Mouse (Mus musculus): ENCODE measurements around the gene Zfp341. TPM values are rescaled to one million over a fixed set of nuclear protein-coding genes. Genes with fewer than 3 reads are reported as not detected.

The Zfp341 gene
- total RNA-seq, 2 experiments from 2014 or later, result 2.5 to 2.9 TPM

GRCm38 (mm10) chr2:154633039-154633742, 20.1 kb downstream of the Zfp341 start:
- DNase-seq (ENCODE audit: low spot score), result no peak

DNA sequence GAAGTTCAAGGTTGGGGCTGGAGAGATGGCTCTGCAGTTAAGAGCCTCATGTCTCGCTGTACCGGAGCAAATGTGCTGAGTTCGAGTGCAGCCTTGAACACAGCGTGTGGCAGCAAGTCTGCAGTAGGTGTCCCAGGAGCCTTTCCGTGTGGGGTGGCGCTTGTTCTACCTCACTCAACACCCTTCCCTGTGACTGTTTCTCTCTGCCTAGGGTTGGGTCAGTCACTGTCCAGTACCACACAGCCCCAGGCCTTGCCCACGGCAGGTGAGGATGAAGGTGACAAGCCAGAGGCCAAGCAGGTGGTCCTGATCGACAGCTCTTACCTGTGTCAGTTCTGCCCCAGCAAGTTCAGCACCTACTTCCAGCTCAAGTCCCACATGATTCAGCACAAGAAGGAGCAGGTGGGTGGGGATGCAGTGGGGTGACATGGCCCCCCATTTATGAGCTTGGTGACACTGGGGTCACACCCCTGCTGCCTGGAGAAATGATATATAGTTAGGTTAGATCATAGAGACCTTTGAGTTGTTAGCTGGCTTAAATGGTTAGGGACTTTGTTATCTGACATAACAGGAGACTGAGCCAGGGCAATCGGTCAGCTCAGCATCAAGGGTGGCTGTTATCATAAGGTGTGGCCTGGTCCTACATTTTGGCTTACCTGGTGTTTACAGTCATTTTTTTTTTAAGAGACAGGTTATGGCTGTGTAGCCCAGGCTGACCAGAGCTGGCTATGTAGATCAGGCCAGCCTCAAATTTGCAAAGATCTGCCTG, 21.0 kb downstream of the Zfp341 start:
- DNase-seq (ENCODE audit: low spot score), result no peak

DNA sequence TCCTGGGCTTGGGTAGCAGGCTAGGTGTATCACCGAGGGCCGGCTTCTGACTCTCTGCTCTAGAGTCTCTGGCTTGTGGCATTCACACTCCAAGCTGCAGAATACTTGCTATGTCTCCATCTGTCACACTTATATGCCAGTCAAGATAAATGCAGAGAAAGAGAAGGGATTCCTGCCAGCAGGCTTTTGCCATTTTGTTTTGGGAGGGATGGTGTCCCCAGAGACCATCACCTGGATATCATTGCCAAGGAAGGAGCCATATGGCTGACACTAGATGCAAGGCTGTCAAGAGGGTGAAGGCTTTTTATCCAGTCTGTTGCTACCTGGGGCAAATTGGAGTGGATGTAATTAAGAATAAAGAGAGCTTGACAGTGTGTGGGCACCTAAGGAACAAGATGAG, 22.7 kb downstream of the Zfp341 start:
- DNase-seq (ENCODE audit: low spot score), result no peak

GRCm38 (mm10) chr2:154638521-154638920, 25.4 kb downstream of the Zfp341 start:
- DNase-seq (ENCODE audit: low spot score), result no peak

DNA sequence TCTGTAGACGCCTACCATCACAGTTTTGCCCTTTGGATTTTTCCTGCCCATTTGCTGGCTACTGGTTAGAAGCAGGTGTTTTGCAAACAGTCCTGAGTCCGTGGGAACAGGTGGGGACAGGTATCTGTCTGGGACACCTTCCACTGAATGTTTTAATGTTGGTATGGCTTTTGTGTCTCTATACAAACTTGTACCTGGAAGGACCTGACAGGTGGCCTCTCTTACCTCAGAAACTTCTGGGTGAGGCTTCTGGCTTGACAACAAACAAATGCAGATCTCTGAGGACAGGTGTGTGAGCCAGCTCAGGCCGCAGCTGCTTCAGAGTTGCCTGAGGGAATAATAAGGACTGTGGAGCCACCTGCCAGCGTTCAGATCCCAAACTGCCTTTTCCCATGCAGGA, 26.0 kb downstream of the Zfp341 start:
- no peak for DNase-seq (ENCODE audit: low spot score)

- DNase-seq (ENCODE audit: low spot score), result no peak
These were observed 28.1 kb downstream of the Zfp341 start for GRCm38 (mm10) chr2:154641176-154641575.

DNA sequence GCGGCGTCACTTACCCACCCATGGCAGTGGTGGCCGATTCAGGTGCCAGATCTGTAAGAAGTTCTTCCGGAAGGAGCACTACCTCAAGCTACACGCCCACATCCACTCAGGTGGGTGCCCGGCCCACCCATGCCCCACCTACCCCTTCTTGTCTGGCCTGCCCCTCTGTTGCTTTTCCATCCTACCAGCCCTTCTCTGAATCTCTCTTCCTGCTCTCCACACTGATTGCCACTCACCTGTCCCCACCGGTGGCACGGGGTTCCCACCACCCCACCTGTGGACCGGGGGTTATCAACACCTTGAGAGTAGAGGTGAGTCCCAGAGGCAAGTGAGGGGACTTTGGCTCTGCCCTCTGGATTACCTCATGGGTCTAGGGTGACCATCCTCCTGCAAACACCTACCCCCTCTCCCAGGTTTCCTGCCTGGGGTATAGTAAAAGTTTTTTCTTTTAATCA, 28.9 kb downstream of the Zfp341 start:
- no peak for DNase-seq (ENCODE audit: low spot score)

GRCm38 (mm10) chr2:154642712-154643385, 29.8 kb downstream of the Zfp341 start:
- no peak for DNase-seq (ENCODE audit: low spot score)

- DNase-seq (ENCODE audit: low spot score), result no peak
These were observed 33.5 kb downstream of the Zfp341 start for GRCm38 (mm10) chr2:154646634-154647033.

GRCm38 (mm10) chr2:154648086-154648485, 35.0 kb downstream of the Zfp341 start:
- DNase-seq (ENCODE audit: low spot score), result no peak

- DNase-seq (ENCODE audit: low spot score), result no peak
These were observed 37.3 kb downstream of the Zfp341 start for GRCm38 (mm10) chr2:154650404-154650803.

DNA sequence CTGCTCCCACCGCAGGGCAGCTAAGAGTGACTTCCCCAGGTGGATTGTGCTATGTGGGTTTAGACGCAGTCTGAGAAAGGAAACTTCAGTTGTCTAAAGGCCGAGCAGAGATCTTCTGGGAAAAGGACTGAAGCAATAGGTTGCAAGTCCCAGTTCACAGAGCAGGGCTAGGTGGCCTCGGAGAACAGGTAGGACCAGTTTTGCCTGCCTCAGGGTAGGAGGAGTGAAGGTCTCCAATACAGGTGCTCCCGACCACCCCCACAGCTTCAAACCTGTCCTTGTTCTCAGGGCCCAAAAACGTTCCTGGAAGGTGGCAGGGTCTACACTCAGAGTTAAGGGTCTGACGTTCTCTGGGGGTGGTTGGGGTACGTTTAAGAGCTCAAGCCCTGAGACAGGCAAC, 38.3 kb downstream of the Zfp341 start, which contains the start of gene Chmp4b:
Gene Chmp4b, plus strand, starts transcription at position 343 of the 400 bp plus-strand sequence.
- DNase-seq (ENCODE audit: low spot score), result no peak

GRCm38 (mm10) chr2:154654976-154655375, 41.9 kb downstream of the Zfp341 start:
- DNase-seq (ENCODE audit: low spot score), result no peak

DNA sequence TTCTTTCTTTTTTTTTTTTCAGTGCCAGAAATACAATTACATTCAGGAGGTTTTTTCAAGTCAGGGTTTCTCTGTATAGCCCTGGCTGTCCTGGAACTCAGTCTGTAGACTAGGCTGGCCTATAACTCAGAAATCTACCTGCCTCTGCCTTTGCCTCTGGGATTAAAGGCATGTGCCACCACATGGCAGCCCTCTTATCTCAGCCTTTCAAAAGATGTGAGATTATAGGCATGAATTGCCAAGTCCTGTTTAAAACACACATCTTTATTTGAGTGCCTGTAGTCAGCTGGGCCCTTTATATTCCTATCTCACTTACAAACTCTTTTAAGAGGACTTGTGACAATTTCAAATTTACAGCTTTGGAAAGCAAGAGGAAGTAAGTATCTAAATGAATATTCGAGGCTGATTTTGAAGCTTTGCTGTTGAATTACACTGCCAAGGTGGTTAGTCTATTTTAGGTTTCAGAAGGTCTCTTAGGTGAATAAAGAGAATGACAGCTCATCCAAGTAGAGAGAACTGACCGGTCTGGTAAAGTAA, 42.8 kb downstream of the Zfp341 start:
- DNase-seq (ENCODE audit: low spot score), result no peak

DNA sequence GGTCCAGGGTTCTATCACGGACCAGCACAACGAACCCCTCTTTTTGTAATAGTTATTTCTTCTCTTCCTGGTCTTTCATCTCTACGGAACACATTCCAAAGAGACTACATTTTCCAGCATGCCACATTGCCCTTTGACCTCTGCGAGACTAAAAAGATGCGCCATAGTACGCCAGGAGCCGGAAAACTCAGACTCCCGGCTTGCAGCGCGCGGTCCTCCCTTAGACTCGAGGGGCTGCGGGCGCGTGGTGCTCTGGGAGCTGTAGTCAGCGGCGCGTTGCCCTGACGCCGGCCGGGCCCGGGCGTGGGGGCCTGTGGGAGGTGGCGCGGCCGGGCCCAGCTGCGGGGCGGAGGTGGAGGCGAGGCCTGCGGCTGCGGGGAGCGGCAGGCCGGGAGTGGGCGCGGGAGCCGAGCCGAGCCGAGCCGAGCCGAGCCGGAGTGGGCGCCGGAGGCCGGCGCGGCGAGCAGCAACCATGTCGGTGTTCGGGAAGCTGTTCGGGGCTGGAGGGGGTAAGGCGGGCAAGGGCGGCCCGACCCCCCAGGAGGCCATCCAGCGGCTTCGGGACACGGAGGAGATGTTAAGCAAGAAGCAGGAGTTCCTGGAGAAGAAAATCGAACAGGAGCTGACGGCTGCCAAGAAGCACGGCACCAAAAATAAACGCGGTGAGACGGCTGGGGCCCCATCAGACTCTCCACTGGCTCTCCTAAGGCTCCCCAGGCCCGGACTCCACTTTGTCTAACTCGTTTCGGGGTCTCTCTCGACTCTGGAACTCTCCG, 43.8 kb downstream of the Zfp341 start:
- DNase-seq (ENCODE audit: low spot score), result peak; percentile 98

DNA sequence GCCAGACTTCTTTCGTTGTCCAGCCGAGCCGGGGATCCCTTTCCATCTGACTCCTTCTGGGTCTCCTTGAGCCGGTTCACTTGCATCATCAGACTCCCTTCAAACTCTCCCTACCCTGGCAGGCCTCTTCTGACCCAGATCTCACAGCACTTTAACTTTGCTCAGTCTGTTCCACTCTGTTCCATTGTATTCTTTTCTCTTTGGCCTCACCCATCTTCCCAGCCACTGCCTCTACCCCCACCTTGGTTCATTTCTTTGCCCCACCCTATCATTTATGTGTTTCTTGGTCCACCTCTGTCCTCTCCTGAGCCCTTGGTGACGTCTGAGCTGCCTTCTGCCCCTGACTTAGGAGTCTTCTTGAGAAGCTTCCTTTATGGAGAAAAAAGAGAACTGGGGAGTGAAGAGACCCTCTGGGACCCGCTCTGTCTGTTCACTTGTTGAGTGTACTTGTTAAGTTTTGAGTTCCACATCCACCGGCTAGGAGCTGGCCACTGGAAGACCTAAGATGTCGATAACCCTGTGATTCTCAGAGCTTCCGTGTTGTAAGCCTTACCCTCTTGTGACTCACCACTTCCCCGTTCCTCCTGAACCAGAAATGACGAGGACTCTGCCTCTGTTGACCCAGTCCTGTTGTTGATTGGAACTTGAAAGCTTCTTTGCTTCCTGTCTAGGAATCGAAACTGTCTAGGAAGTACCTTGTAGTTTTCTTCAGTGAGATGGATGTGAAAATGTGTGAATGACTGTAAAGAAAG, 44.6 kb downstream of the Zfp341 start:
- peak; percentile 30 for DNase-seq (ENCODE audit: low spot score)

DNA sequence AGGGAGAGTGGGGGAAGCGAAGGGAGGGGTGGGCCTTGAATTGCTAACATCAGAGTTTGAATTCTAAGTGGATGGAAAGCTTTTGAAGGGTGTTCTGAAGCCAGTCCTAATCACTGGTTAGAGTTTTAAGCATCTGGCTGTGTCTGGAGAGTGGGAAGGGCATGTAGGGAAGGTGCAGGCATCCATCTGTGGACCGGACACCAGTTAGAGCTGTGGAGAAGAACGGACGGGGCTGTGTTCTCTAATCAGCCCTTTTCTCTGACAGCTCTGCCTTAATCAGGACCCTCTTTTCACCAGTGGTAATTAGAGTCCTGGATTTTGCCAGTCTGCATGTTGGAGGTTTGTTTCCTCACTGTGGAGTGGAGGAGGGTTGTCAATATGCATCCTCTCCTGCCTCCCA, 46.0 kb downstream of the Zfp341 start:
- DNase-seq (ENCODE audit: low spot score), result no peak

- no peak for DNase-seq (ENCODE audit: low spot score)
These were observed 46.5 kb downstream of the Zfp341 start for GRCm38 (mm10) chr2:154659531-154660074.

DNA sequence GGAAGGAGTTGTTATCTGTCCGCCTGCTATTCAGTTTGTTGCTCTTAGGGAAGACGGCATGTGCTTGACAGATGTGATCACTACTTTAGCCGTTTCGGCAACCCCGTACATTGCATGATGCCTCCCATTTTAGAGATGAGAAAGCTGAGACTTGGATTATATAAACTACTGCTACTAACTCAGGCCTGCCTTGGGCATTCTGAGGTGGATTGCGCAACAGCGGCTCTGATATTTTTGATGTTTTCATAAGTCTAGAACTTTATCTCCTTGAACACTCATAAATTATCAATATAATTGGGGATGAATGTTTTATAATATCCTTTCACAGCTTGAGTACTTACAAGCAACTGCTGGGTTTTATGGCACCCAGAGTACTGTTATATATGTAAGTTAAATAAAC, 55.6 kb downstream of the Zfp341 start:
- DNase-seq (ENCODE audit: low spot score), result no peak

- no peak for DNase-seq (ENCODE audit: low spot score)
These were observed 57.0 kb downstream of the Zfp341 start for GRCm38 (mm10) chr2:154670106-154670505.
